Mouse (Mus musculus) ES-Bruce4 (cell line): Measurements from ENCODE around the gene Itgb4. TPM values are rescaled to one million over a fixed set of nuclear protein-coding genes. Genes with fewer than 3 reads are reported as not detected.
"Not testable (repeated sequence)": the region's sequence is repeated elsewhere in the genome, so short reads cannot be mapped to it uniquely, and the experiment has no call there.

Experiments
- H3K27ac ChIP-seq: 2 replicates; pipeline ENCODE4 v1.5.1; 2012; ENCODE audit warnings: low read length, inconsistent platforms; ENCODE audit not compliant: insufficient read depth
- H3K27me3 ChIP-seq: 2 replicates; pipeline ENCODE4 v1.6.1; 2012; ENCODE audit warnings: mild to moderate bottlenecking, low read length, inconsistent platforms; ENCODE audit not compliant: control insufficient read depth, poor library complexity, insufficient read depth, severe bottlenecking
- H3K36me3 ChIP-seq: 2 replicates; pipeline ENCODE4 v1.6.1; 2012; ENCODE audit warnings: inconsistent platforms, mild to moderate bottlenecking, low read length, moderate library complexity; ENCODE audit not compliant: control insufficient read depth, poor library complexity, insufficient read depth, severe bottlenecking
- H3K4me1 ChIP-seq: one replicate; pipeline ENCODE4 v1.8.1; 2011; ENCODE audit warnings: low read length; ENCODE audit not compliant: control insufficient read depth, insufficient read depth
- H3K4me3 ChIP-seq: 2 replicates; pipeline ENCODE4 v1.5.1; 2011; ENCODE audit warnings: low read depth, mild to moderate bottlenecking, low read length
- H3K9ac ChIP-seq: 2 replicates; pipeline ENCODE4 v1.6.1; 2012; ENCODE audit warnings: low read depth, mild to moderate bottlenecking, inconsistent platforms; ENCODE audit not compliant: poor library complexity, severe bottlenecking
- H3K9me3 ChIP-seq: replicated peaks from 2 replicates; pipeline ENCODE4 v1.6.1; 2012; ENCODE audit warnings: mild to moderate bottlenecking, low read length, inconsistent platforms; ENCODE audit not compliant: control insufficient read depth, poor library complexity, insufficient read depth, severe bottlenecking
- CTCF ChIP-seq: IDR thresholded peaks from one replicate; pipeline ENCODE4 v1.8.1; 2011; ENCODE audit warnings: low read depth, low read length
- EP300 ChIP-seq: IDR thresholded peaks from 2 replicates; pipeline ENCODE4 v1.6.1; 2011; ENCODE audit warnings: low read depth, low read length; ENCODE audit not compliant: insufficient read depth
- POLR2A ChIP-seq: IDR thresholded peaks from one replicate; pipeline ENCODE4 v1.8.1; 2011; ENCODE audit warnings: low read length; ENCODE audit not compliant: insufficient read depth
- polyA plus RNA-seq: library from polyadenylated mRNA; stranded (reverse); fragments of >200 nt; gene quantifications from 2 replicates; pipeline ENCODE4 v1.2.4, GENCODE M21; 2011; ENCODE audit warnings: low read depth; ENCODE audit not compliant: missing spikeins, insufficient read depth, insufficient read length

Gene Itgb4
- polyA plus RNA-seq, 1 experiment = 9.3 TPM

GRCm38 (mm10) chr11:116010146-116010545 lies 35.6 kb downstream of the Itgb4 start:
- Histone ChIP-seq H3K36me3 (peaks cover 25% of the 10 kb centered on the region), H3K4me3 (no peak overlapping the region), H3K9me3 (no peaks in the 10 kb centered on the region), H3K27ac (no peak overlapping the region), H3K4me1 (peaks cover 7% of the 10 kb centered on the region), H3K27me3 (no peaks in the 10 kb centered on the region), H3K9ac (no peak overlapping the region)
- TF ChIP-seq POLR2A (no peak), CTCF (no peak), EP300 (no peak)

- no peaks in the 10 kb centered on the region for H3K27me3 ChIP-seq
- no peak overlapping the region for H3K27ac ChIP-seq
- H3K4me3 ChIP-seq = no peak overlapping the region
- no peak overlapping the region for H3K9ac ChIP-seq
- no peak for TF ChIP-seq POLR2A
- no peak for TF ChIP-seq CTCF
- no peak for TF ChIP-seq EP300
- H3K9me3 ChIP-seq = no peaks in the 10 kb centered on the region
- no peaks in the 10 kb centered on the region for H3K4me1 ChIP-seq
- H3K36me3 ChIP-seq = peaks cover 25% of the 10 kb centered on the region
Measured at GRCm38 (mm10) chr11:116010948-116011347, 36.4 kb downstream of the Itgb4 start.

- no peak for TF ChIP-seq EP300
- no peak for TF ChIP-seq CTCF
- no peak for TF ChIP-seq POLR2A
- H3K27ac ChIP-seq = no peak overlapping the region
Measured at GRCm38 (mm10) chr11:116011529-116012261, 37.2 kb downstream of the Itgb4 start.

GRCm38 (mm10) chr11:116012262-116012947 lies 37.9 kb downstream of the Itgb4 start, which contains the start of gene Galk1:
Galk1 (minus strand) TSS chr11:116012719.
- Histone ChIP-seq H3K27ac (no peak within 1 kb of the TSS), H3K9me3 (no peaks in the 10 kb centered on the region), H3K27me3 (no peaks in the 10 kb centered on the region), H3K4me1 (no peaks in the 10 kb centered on the region), H3K36me3 (peaks cover 21% of the 10 kb centered on the region), H3K9ac (peak within 1 kb of the TSS; percentile 77), H3K4me3 (peak within 1 kb of the TSS; percentile 79)
- TF ChIP-seq POLR2A = no peak
- TF ChIP-seq CTCF = no peak
- no peak for TF ChIP-seq EP300

More at GRCm38 (mm10) chr11:116011529-116012261, 37.2 kb downstream of the Itgb4 start:
- peak overlapping the region; percentile 77 for H3K9ac ChIP-seq
- H3K36me3 ChIP-seq = peaks cover 25% of the 10 kb centered on the region
- no peaks in the 10 kb centered on the region for H3K27me3 ChIP-seq
- H3K4me3 ChIP-seq = peak overlapping the region; percentile 79
- no peaks in the 10 kb centered on the region for H3K9me3 ChIP-seq
- no peaks in the 10 kb centered on the region for H3K4me1 ChIP-seq

- H3K27me3 ChIP-seq = no peaks in the 10 kb centered on the region
- no peak overlapping the region for H3K9ac ChIP-seq
- no peak overlapping the region for H3K27ac ChIP-seq
- TF ChIP-seq CTCF (no peak), POLR2A (no peak), EP300 (no peak)
- H3K4me3 ChIP-seq = no peak overlapping the region
- no peaks in the 10 kb centered on the region for H3K9me3 ChIP-seq
- H3K4me1 ChIP-seq = no peaks in the 10 kb centered on the region
- H3K36me3 ChIP-seq = peaks cover 8% of the 10 kb centered on the region
Measured at GRCm38 (mm10) chr11:116014821-116015220, 40.3 kb downstream of the Itgb4 start.

GRCm38 (mm10) chr11:116018106-116018505 lies 43.6 kb downstream of the Itgb4 start:
- Histone ChIP-seq H3K9me3 (no peaks in the 10 kb centered on the region), H3K9ac (0 out of 2 replicates have a peak overlapping the region, but pooled peaks have one; percentile 17), H3K4me3 (peak overlapping the region; percentile 65), H3K36me3 (peaks cover 12% of the 10 kb centered on the region), H3K27ac (no peak overlapping the region), H3K27me3 (no peaks in the 10 kb centered on the region), H3K4me1 (no peaks in the 10 kb centered on the region)
- peak; percentile 96 for TF ChIP-seq CTCF
- no peak for TF ChIP-seq POLR2A
- TF ChIP-seq EP300 = 0 out of 2 replicates have a peak, but pooled peaks have one; percentile 44

- H3K36me3 ChIP-seq = peaks cover 18% of the 10 kb centered on the region
- H3K4me1 ChIP-seq, H3K9ac ChIP-seq, H3K27ac ChIP-seq, H3K4me3 ChIP-seq, H3K9me3 ChIP-seq, H3K27me3 ChIP-seq: not testable (repeated sequence)
Measured at GRCm38 (mm10) chr11:116018867-116019266, 44.4 kb downstream of the Itgb4 start.
